Mouse (Mus musculus): Measurements from ENCODE around the gene Ewsr1. TPM values are rescaled to one million over a fixed set of nuclear protein-coding genes. Genes with fewer than 3 reads are reported as not detected.
A peak's percentile ranks its signal among the peaks of the same experiment; 100 is the strongest.

The Ewsr1 gene
- total and polyA plus RNA-seq, 3 experiments, result 454 to 1,012 (median 527) TPM

DNA sequence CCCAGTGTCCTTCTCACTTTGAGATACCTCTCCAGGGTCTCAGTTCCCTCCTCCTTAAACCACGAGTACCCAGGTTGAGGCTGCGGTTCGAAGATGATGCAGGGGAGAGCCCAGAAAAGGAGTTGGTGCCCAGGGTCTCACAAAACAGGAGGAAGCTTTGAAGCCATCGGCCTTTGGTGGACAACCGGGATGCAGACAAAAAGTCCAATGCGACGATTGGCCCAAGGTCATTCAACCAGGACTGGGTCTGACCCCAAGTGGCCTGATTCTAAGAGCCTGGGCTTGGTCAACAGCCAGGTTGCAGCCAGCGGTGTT is 41.6 kb downstream of the Ewsr1 start:
- H3K4me1 ChIP-seq (ENCODE audit: insufficient read depth, low read depth, low read length), result peaks cover 57% of the 10 kb centered on the region
- H3K4me3 ChIP-seq (ENCODE audit: low read depth, low read length), result peak overlapping the region; percentile 69; the same call in 1 of the 2 replicates
- TF ChIP-seq TAL1 (conservative IDR thresholded peaks at IDR 0.05; ENCODE audit: low read depth, low read length), result no peak
- TF ChIP-seq CTCF (IDR thresholded peaks at IDR 0.05; ENCODE audit: low read depth, low read length), result no peak
- no peak for TF ChIP-seq GATA2 (IDR thresholded peaks at IDR 0.05; ENCODE audit: borderline replicate concordance, low read depth, low read length)
- TF ChIP-seq GATA1 (IDR thresholded peaks at IDR 0.05; ENCODE audit: borderline replicate concordance, low read length), result no peak
- TF ChIP-seq POLR2AphosphoS5 (IDR thresholded peaks at IDR 0.05; ENCODE audit: insufficient replicate concordance, low read depth, low read length), result no peak
- ATAC-seq (ENCODE audit: extremely low read depth, insufficient number of reproducible peaks, low FRiP score, poor library complexity, severe bottlenecking) (no peak), DNase-seq (ENCODE audit: low spot score) (no peak)
- peaks cover 45% of the 10 kb centered on the region for H3K27me3 ChIP-seq (ENCODE audit: insufficient read depth, low read length)
- H3K36me3 ChIP-seq (replicated peaks), result peaks cover 36% of the 10 kb centered on the region
- H3K9me3 ChIP-seq (replicated peaks), result peaks cover 20% of the 10 kb centered on the region

- ATAC-seq (ENCODE audit: extremely low read depth, insufficient number of reproducible peaks, low FRiP score, poor library complexity, severe bottlenecking) (no peak), DNase-seq (ENCODE audit: low spot score) (no peak)
- H3K4me3 ChIP-seq (ENCODE audit: low read depth, low read length), result no peak overlapping the region
- peaks cover 45% of the 10 kb centered on the region for H3K27me3 ChIP-seq (ENCODE audit: insufficient read depth, low read length)
- H3K36me3 ChIP-seq (replicated peaks), result peaks cover 31% of the 10 kb centered on the region
- H3K4me1 ChIP-seq (ENCODE audit: insufficient read depth, low read depth, low read length), result peaks cover 55% of the 10 kb centered on the region
- peaks cover 16% of the 10 kb centered on the region for H3K9me3 ChIP-seq (replicated peaks)
- TF ChIP-seq GATA1 (IDR thresholded peaks at IDR 0.05; ENCODE audit: borderline replicate concordance, low read length) (no peak), POLR2AphosphoS5 (IDR thresholded peaks at IDR 0.05; ENCODE audit: insufficient replicate concordance, low read depth, low read length) (no peak), GATA2 (IDR thresholded peaks at IDR 0.05; ENCODE audit: borderline replicate concordance, low read depth, low read length) (no peak)
Observed at GRCm38 (mm10) chr11:5057064-5057463, 42.0 kb downstream of the Ewsr1 start.

- Histone ChIP-seq H3K4me3 (ENCODE audit: low read depth, low read length) (peak overlapping the region; percentile 36; the same call in 1 of the 2 replicates), H3K36me3 (replicated peaks) (peaks cover 23% of the 10 kb centered on the region), H3K4me1 (ENCODE audit: insufficient read depth, low read depth, low read length) (peaks cover 55% of the 10 kb centered on the region), H3K9me3 (replicated peaks) (peaks cover 8% of the 10 kb centered on the region), H3K27me3 (ENCODE audit: insufficient read depth, low read length) (peaks cover 48% of the 10 kb centered on the region)
- no peak for TF ChIP-seq CTCF (IDR thresholded peaks at IDR 0.05; ENCODE audit: low read depth, low read length)
- TF ChIP-seq GATA1 (IDR thresholded peaks at IDR 0.05; ENCODE audit: borderline replicate concordance, low read length), result no peak
- no peak for TF ChIP-seq TAL1 (conservative IDR thresholded peaks at IDR 0.05; ENCODE audit: low read depth, low read length)
- TF ChIP-seq GATA2 (IDR thresholded peaks at IDR 0.05; ENCODE audit: borderline replicate concordance, low read depth, low read length), result no peak
- no peak for TF ChIP-seq POLR2AphosphoS5 (IDR thresholded peaks at IDR 0.05; ENCODE audit: insufficient replicate concordance, low read depth, low read length)
- ATAC-seq (ENCODE audit: extremely low read depth, insufficient number of reproducible peaks, low FRiP score, poor library complexity, severe bottlenecking), result no peak
- DNase-seq (ENCODE audit: low spot score), result no peak
Observed at GRCm38 (mm10) chr11:5055945-5056938, 42.8 kb downstream of the Ewsr1 start.

DNA sequence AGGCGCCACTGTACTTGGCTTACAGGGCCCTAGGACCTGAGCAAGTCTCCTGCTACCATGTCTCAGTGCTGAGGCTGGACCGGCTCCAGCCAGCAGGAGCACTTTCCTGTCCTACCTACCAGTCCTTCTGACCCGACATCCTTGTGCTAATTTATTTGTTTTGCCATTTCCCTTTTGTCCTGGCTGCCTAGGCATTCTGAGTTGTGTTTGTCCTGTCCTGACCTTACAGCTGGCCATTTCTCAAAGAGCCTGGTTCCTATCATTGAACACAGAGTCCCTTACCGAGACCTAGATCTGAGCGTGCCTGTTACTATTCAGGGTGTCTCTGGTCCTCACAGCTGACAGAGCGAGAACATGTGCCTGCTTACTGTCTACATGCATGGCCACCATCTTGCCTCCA is 44.2 kb downstream of the Ewsr1 start:
- Histone ChIP-seq H3K4me3 (ENCODE audit: low read depth, low read length) (no peak overlapping the region), H3K9me3 (replicated peaks) (no peaks in the 10 kb centered on the region; the same call in 1 of the 2 replicates), H3K4me1 (ENCODE audit: insufficient read depth, low read depth, low read length) (peaks cover 55% of the 10 kb centered on the region), H3K27me3 (ENCODE audit: insufficient read depth, low read length) (peaks cover 60% of the 10 kb centered on the region), H3K36me3 (replicated peaks) (peaks cover 9% of the 10 kb centered on the region)
- TF ChIP-seq CTCF (IDR thresholded peaks at IDR 0.05; ENCODE audit: low read depth, low read length) (no peak), TAL1 (conservative IDR thresholded peaks at IDR 0.05; ENCODE audit: low read depth, low read length) (no peak), POLR2AphosphoS5 (IDR thresholded peaks at IDR 0.05; ENCODE audit: insufficient replicate concordance, low read depth, low read length) (no peak), GATA2 (IDR thresholded peaks at IDR 0.05; ENCODE audit: borderline replicate concordance, low read depth, low read length) (no peak), GATA1 (IDR thresholded peaks at IDR 0.05; ENCODE audit: borderline replicate concordance, low read length) (no peak)
- ATAC-seq (ENCODE audit: extremely low read depth, insufficient number of reproducible peaks, low FRiP score, poor library complexity, severe bottlenecking), result no peak
- DNase-seq (ENCODE audit: low spot score), result no peak

DNA sequence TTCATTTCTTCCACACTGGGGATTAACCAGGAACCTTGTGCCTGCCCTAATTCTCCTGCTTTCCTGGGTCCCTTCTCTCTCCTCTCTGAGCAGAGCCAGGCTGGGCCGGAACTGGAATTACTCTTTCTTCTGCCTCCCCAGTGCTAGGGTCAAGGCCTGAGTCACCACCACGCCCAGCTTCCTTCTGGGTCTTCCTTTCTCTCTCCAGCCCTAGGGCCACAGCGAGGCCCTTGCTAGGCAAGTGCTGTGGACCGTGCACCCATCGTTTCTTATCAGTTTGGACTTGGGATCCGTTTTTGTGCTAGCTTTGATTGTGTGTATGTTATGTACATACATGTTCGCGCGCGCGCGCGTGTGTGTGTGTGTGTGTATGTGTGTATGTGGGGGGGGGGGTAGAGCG is 44.9 kb downstream of the Ewsr1 start:
- Histone ChIP-seq H3K36me3 (replicated peaks) (peaks cover 2% of the 10 kb centered on the region), H3K9me3 (replicated peaks) (no peaks in the 10 kb centered on the region), H3K4me1 (ENCODE audit: insufficient read depth, low read depth, low read length) (peaks cover 48% of the 10 kb centered on the region), H3K27me3 (ENCODE audit: insufficient read depth, low read length) (peaks cover 55% of the 10 kb centered on the region), H3K4me3 (ENCODE audit: low read depth, low read length) (no peak overlapping the region)
- ATAC-seq (ENCODE audit: extremely low read depth, insufficient number of reproducible peaks, low FRiP score, poor library complexity, severe bottlenecking) (no peak), DNase-seq (ENCODE audit: low spot score) (no peak)
- no peak for TF ChIP-seq POLR2AphosphoS5 (IDR thresholded peaks at IDR 0.05; ENCODE audit: insufficient replicate concordance, low read depth, low read length)
- no peak for TF ChIP-seq CTCF (IDR thresholded peaks at IDR 0.05; ENCODE audit: low read depth, low read length)
- no peak for TF ChIP-seq GATA2 (IDR thresholded peaks at IDR 0.05; ENCODE audit: borderline replicate concordance, low read depth, low read length)
- no peak for TF ChIP-seq GATA1 (IDR thresholded peaks at IDR 0.05; ENCODE audit: borderline replicate concordance, low read length)
- TF ChIP-seq TAL1 (conservative IDR thresholded peaks at IDR 0.05; ENCODE audit: low read depth, low read length), result no peak

- peaks cover 43% of the 10 kb centered on the region for H3K27me3 ChIP-seq (ENCODE audit: insufficient read depth, low read length)
- no peak for ATAC-seq (ENCODE audit: extremely low read depth, insufficient number of reproducible peaks, low FRiP score, poor library complexity, severe bottlenecking)
- DNase-seq (ENCODE audit: low spot score), result no peak
- H3K4me3 ChIP-seq (ENCODE audit: low read depth, low read length), result no peak overlapping the region
- no peaks in the 10 kb centered on the region for H3K36me3 ChIP-seq (replicated peaks)
- no peaks in the 10 kb centered on the region for H3K9me3 ChIP-seq (replicated peaks)
- TF ChIP-seq GATA1 (IDR thresholded peaks at IDR 0.05; ENCODE audit: borderline replicate concordance, low read length), result no peak
- no peak for TF ChIP-seq GATA2 (IDR thresholded peaks at IDR 0.05; ENCODE audit: borderline replicate concordance, low read depth, low read length)
- TF ChIP-seq POLR2AphosphoS5 (IDR thresholded peaks at IDR 0.05; ENCODE audit: insufficient replicate concordance, low read depth, low read length), result no peak
- TF ChIP-seq CTCF (IDR thresholded peaks at IDR 0.05; ENCODE audit: low read depth, low read length), result no peak
- no peak for TF ChIP-seq TAL1 (conservative IDR thresholded peaks at IDR 0.05; ENCODE audit: low read depth, low read length)
- H3K4me1 ChIP-seq (ENCODE audit: insufficient read depth, low read depth, low read length), result peaks cover 37% of the 10 kb centered on the region
Observed at GRCm38 (mm10) chr11:5052200-5052854, 46.7 kb downstream of the Ewsr1 start.
